Mouse (Mus musculus): Measurements from ENCODE around the gene Hist1h1a. TPM values are rescaled to one million over a fixed set of nuclear protein-coding genes. Genes with fewer than 3 reads are reported as not detected.
A peak's percentile ranks its signal among the peaks of the same experiment; 100 is the strongest.
"Not testable (repeated sequence)": the region's sequence is repeated elsewhere in the genome, so short reads cannot be mapped to it uniquely, and the experiment has no call there.

The Hist1h1a gene
- polyA plus RNA-seq, 1 experiment from 2014 or later, result 2.9 TPM

GRCm38 (mm10) chr13:23745381-23746161 lies 17.9 kb upstream of the Hist1h1a start, which contains the start of gene Hist1h3c:
Gene Hist1h3c, minus strand, starts transcription at chr13:23745602.
- peak within 1 kb of the TSS; percentile 54 for H3K9ac ChIP-seq
- peak within 1 kb of the TSS; percentile 62 for H3K4me2 ChIP-seq
- H3K27ac ChIP-seq, result peak within 1 kb of the TSS; percentile 100
- H3K4me3 ChIP-seq (replicated peaks), result peak within 1 kb of the TSS; percentile 44
- peaks cover 9% of the 10 kb centered on the region; the same call in 1 of the 2 replicates for H3K4me1 ChIP-seq
- H3K27me3 ChIP-seq (replicated peaks), result no peaks in the 10 kb centered on the region
- H3K36me3 ChIP-seq, result no peaks in the 10 kb centered on the region
- ATAC-seq (ENCODE audit: insufficient read depth, low FRiP score, low read depth), result peak; percentile 67
- under 1% methylated on average over 28 of the region's 28 CpGs for WGBS
- H3K9me3 ChIP-seq, result no peaks in the 10 kb centered on the region

- H3K27me3 ChIP-seq (replicated peaks); H3K36me3 ChIP-seq; H3K4me1 ChIP-seq; H3K9me3 ChIP-seq: not testable (repeated sequence)
- peak within 1 kb of the TSS; percentile 54 for H3K9ac ChIP-seq
- ATAC-seq (ENCODE audit: insufficient read depth, low FRiP score, low read depth), result peak; percentile 87
- H3K27ac ChIP-seq, result peak within 1 kb of the TSS; percentile 100
- peak within 1 kb of the TSS; percentile 44 for H3K4me3 ChIP-seq (replicated peaks)
- WGBS, result under 1% methylated on average over 47 of the region's 58 CpGs
- peak within 1 kb of the TSS; percentile 62 for H3K4me2 ChIP-seq
Measured at GRCm38 (mm10) chr13:23746201-23747080, 17.0 kb upstream of the Hist1h1a start, which contains the start of gene Hist1h2bb. Gene Hist1h2bb, plus strand, starts transcription at chr13:23746734.

- ATAC-seq (ENCODE audit: insufficient read depth, low FRiP score, low read depth), result peak; percentile 0; the same call in 1 of the 2 replicates
- Histone ChIP-seq H3K4me2 (peak overlapping the region; percentile 62), H3K9ac (no peak overlapping the region), H3K4me3 (replicated peaks) (peak overlapping the region; percentile 33), H3K27me3 (replicated peaks) (no peaks in the 10 kb centered on the region), H3K4me1 (peaks cover 9% of the 10 kb centered on the region; the same call in 1 of the 2 replicates), H3K9me3 (no peaks in the 10 kb centered on the region), H3K27ac (peak overlapping the region; percentile 100), H3K36me3 (no peaks in the 10 kb centered on the region)
- 2% methylated on average over 13 of the region's 13 CpGs for WGBS
Measured at GRCm38 (mm10) chr13:23747081-23747891, 16.2 kb upstream of the Hist1h1a start.

- WGBS, result 9% methylated on average over 4 of the region's 4 CpGs
- Histone ChIP-seq H3K27ac (peak overlapping the region; percentile 100), H3K9me3 (no peaks in the 10 kb centered on the region), H3K36me3 (no peaks in the 10 kb centered on the region), H3K27me3 (replicated peaks) (no peaks in the 10 kb centered on the region), H3K4me2 (peak overlapping the region; percentile 62), H3K4me1 (peaks cover 9% of the 10 kb centered on the region; the same call in 1 of the 2 replicates), H3K4me3 (replicated peaks) (no peak overlapping the region), H3K9ac (no peak overlapping the region)
- no peak for ATAC-seq (ENCODE audit: insufficient read depth, low FRiP score, low read depth)
Measured at GRCm38 (mm10) chr13:23747892-23748288, 15.6 kb upstream of the Hist1h1a start.

- no peak overlapping the region for H3K9ac ChIP-seq
- no peak for ATAC-seq (ENCODE audit: insufficient read depth, low FRiP score, low read depth)
- no peak overlapping the region for H3K4me3 ChIP-seq (replicated peaks)
- H3K9me3 ChIP-seq, result no peaks in the 10 kb centered on the region
- no peaks in the 10 kb centered on the region for H3K27me3 ChIP-seq (replicated peaks)
- peaks cover 7% of the 10 kb centered on the region; the same call in 1 of the 2 replicates for H3K4me1 ChIP-seq
- WGBS, result 83% methylated on average over 5 of the region's 5 CpGs
- no peak overlapping the region for H3K4me2 ChIP-seq
- no peaks in the 10 kb centered on the region for H3K36me3 ChIP-seq
- peak overlapping the region; percentile 74 for H3K27ac ChIP-seq
Measured at GRCm38 (mm10) chr13:23749563-23750121, 13.8 kb upstream of the Hist1h1a start.

GRCm38 (mm10) chr13:23750839-23751477 lies 12.5 kb upstream of the Hist1h1a start, which contains the start of gene Hist1h2ab:
Gene Hist1h2ab, plus strand, starts transcription at chr13:23751126.
- WGBS, result under 1% methylated on average over 33 of the region's 47 CpGs
- peak within 1 kb of the TSS; percentile 58 for H3K4me2 ChIP-seq
- H3K27me3 ChIP-seq (replicated peaks); H3K4me1 ChIP-seq; H3K9me3 ChIP-seq; H3K36me3 ChIP-seq: not testable (repeated sequence)
- H3K27ac ChIP-seq, result peak within 1 kb of the TSS; percentile 96
- H3K9ac ChIP-seq, result peak within 1 kb of the TSS; percentile 44; the same call in 1 of the 2 replicates
- H3K4me3 ChIP-seq (replicated peaks), result peak within 1 kb of the TSS; percentile 43
- peak; percentile 41 for ATAC-seq (ENCODE audit: insufficient read depth, low FRiP score, low read depth)

- Histone ChIP-seq H3K9me3 (no peaks in the 10 kb centered on the region), H3K4me2 (peak overlapping the region; percentile 58), H3K4me3 (replicated peaks) (peak overlapping the region; percentile 43), H3K36me3 (no peaks in the 10 kb centered on the region), H3K4me1 (peaks cover 7% of the 10 kb centered on the region; the same call in 1 of the 2 replicates), H3K9ac (peak overlapping the region; percentile 41; the same call in 1 of the 2 replicates), H3K27me3 (replicated peaks) (no peaks in the 10 kb centered on the region), H3K27ac (peak overlapping the region; percentile 96)
- no peak for ATAC-seq (ENCODE audit: insufficient read depth, low FRiP score, low read depth)
- WGBS, result 1% methylated on average over 11 of the region's 11 CpGs
Measured at GRCm38 (mm10) chr13:23751478-23751956, 11.9 kb upstream of the Hist1h1a start.

- not testable (repeated sequence) for H3K27me3 ChIP-seq (replicated peaks); H3K4me1 ChIP-seq; H3K9me3 ChIP-seq; H3K36me3 ChIP-seq
- H3K27ac ChIP-seq, result peak within 1 kb of the TSS; percentile 96
- ATAC-seq (ENCODE audit: insufficient read depth, low FRiP score, low read depth), result peak; percentile 87
- WGBS, result 0% methylated on average over 21 of the region's 47 CpGs
- peak within 1 kb of the TSS; percentile 44; the same call in 1 of the 2 replicates for H3K9ac ChIP-seq
- peak within 1 kb of the TSS; percentile 43 for H3K4me3 ChIP-seq (replicated peaks)
- peak within 1 kb of the TSS; percentile 58 for H3K4me2 ChIP-seq
Measured at GRCm38 (mm10) chr13:23752067-23752741, 11.3 kb upstream of the Hist1h1a start, which contains the start of gene Hist1h3b. Gene Hist1h3b, plus strand, starts transcription at chr13:23752267.

- Histone ChIP-seq H3K4me3 (replicated peaks) (peak overlapping the region; percentile 32), H3K36me3 (no peaks in the 10 kb centered on the region), H3K4me1 (peaks cover 8% of the 10 kb centered on the region; the same call in 1 of the 2 replicates), H3K9ac (no peak overlapping the region; the same call in 1 of the 2 replicates), H3K27ac (peak overlapping the region; percentile 60), H3K9me3 (no peaks in the 10 kb centered on the region), H3K4me2 (peak overlapping the region; percentile 41), H3K27me3 (replicated peaks) (no peaks in the 10 kb centered on the region)
- 3% methylated on average over 6 of the region's 6 CpGs for WGBS
- no peak for ATAC-seq (ENCODE audit: insufficient read depth, low FRiP score, low read depth)
Measured at GRCm38 (mm10) chr13:23752742-23753172, 10.7 kb upstream of the Hist1h1a start.

Measured in stomach, embryonic 15.5 days (tissue).